Mouse (Mus musculus) Patski (cell line): ENCODE results near the gene Ldlrad3. TPM values are rescaled to one million over a fixed set of nuclear protein-coding genes. Genes with fewer than 3 reads are reported as not detected.

ENCODE experiments used
- ATAC-seq: fragments of 100-300 bp; one replicate; pipeline ENCODE4 v1.8.0; 2021
- CTCF ChIA-PET: fragments of 350-600 bp; sonication (Branson Sonifier 250); formaldehyde crosslinking; loops from one replicate; lab custom pipeline; 2022; ENCODE audit warnings: inconsistent platforms; lab: Charles Lee
- POLR2A ChIA-PET: fragments of 350-600 bp; sonication (Branson Sonifier 250); formaldehyde crosslinking; loops from one replicate; lab custom pipeline; 2022; ENCODE audit warnings: antibody characterized with exemption, inconsistent platforms; lab: Charles Lee
- DNase-seq: peaks from one replicate; pipeline ENCODE4 v3.0.0-alpha.2; 2011; ENCODE audit warnings: low read depth, low spot score
- H3K27me3 ChIP-seq: fragments of 371-371 bp; one replicate; pipeline ENCODE4 v1.5.1; 2021
- CTCF ChIP-seq: fragments of 100-300 bp; IDR thresholded peaks from one replicate; pipeline ENCODE4 v1.5.1; 2021
- in situ Hi-C: fragments of 300-500 bp; cut with MboI; formaldehyde crosslinking; loops from 3 replicates; pipeline ENCODE4 v1.11.1; 2018; ENCODE audit warnings: low pct_unique_long_range_greater_than_20kb, mixed read lengths
- polyA plus RNA-seq: library from polyadenylated mRNA; unstranded; gene quantifications from one replicate; pipeline ENCODE4 v1.2.3, GENCODE M21; 2021

The Ldlrad3 gene
- polyA plus RNA-seq, 1 experiment from 2014 or later, result 8.1 TPM

DNA sequence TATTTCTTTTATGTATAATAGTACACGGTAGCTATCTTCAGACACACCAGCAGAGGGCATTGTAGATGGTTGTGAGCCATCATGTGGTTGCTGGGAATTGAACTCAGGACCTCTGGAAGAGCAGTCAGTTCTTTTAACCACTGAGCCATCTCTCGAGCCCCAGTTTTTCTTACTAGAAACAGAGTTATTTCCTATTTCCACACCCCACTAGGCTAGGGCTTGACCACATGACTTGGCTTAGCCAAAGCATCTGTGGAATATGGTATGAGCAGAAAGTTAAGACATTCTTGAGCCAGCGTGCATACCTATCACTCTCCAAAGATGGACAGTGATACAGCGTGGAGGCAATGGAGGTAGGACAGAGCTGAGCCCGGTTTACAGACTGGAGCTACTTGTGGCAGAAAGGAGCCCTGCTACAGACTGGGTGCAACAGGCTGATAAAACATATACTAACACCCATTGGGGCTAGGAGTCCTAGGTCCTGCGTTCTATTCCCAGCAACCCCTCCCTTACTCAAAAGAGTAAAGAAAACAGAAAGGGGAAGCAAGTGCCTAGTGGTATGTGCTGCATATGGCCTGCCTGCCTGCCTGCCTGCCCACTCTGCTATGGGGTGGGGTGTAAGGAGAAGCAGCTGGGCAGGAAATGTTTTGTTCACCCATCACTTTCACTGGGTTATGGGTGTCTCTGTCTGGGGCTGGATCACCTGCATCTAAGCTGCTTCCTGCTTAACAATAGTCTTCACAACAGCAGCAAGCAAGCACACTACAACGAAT lies 147.1 kb downstream of the Ldlrad3 start:
- POLR2A ChIA-PET, result no interaction called here
- H3K27me3 ChIP-seq, result no peaks in the 10 kb centered on the region
- CTCF ChIA-PET, result interaction anchor here (0.9 to 2.8 kb wide), 3 partner anchors 8 to 38 kb away, joined by 3 to 8 read pairs (median 4); no protein-coding TSS in a partner anchor
- in situ Hi-C loops, result no loop called here
- DNase-seq (no peak), ATAC-seq (peak; percentile 23)
- no peak for TF ChIP-seq CTCF

DNA sequence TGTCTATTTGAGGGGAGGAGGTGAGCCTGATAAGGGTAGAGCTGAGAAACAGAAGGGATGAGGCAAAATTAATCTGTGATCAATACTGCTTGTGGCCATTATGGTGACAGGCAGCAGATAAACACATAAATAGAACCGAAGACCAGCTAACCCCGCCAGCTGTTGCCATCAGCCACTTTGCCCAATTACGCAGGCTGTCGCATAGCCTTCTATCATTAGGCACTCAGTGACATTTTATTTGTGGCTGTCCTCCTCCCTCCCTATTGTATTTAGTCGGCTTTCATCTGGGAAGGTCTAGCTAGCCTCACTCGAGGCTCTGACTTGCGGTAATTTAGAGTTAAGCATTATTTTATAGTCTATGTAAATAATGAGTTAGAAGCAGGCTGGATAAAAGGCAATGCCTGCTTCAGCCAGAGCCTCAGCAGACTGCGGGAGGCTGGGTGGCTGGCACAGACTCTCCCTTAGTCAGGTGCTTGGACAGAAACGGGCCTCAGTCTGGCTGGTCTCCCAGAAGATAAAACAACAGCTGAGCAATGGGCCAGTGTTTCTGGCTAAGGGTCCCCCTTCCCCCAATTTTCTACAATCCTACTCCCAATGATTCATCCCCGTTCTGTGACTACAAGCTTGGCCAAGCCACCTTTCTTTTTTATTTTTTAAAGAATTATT lies 147.8 kb downstream of the Ldlrad3 start:
- in situ Hi-C loops, result no loop called here
- POLR2A ChIA-PET, result no interaction called here
- CTCF ChIA-PET, result interaction anchor here (0.9 to 2.8 kb wide), 3 partner anchors 9 to 39 kb away, joined by 3 to 8 read pairs (median 4); no protein-coding TSS in a partner anchor
- ATAC-seq (no peak), DNase-seq (no peak)
- no peak for TF ChIP-seq CTCF
- no peaks in the 10 kb centered on the region for H3K27me3 ChIP-seq

DNA sequence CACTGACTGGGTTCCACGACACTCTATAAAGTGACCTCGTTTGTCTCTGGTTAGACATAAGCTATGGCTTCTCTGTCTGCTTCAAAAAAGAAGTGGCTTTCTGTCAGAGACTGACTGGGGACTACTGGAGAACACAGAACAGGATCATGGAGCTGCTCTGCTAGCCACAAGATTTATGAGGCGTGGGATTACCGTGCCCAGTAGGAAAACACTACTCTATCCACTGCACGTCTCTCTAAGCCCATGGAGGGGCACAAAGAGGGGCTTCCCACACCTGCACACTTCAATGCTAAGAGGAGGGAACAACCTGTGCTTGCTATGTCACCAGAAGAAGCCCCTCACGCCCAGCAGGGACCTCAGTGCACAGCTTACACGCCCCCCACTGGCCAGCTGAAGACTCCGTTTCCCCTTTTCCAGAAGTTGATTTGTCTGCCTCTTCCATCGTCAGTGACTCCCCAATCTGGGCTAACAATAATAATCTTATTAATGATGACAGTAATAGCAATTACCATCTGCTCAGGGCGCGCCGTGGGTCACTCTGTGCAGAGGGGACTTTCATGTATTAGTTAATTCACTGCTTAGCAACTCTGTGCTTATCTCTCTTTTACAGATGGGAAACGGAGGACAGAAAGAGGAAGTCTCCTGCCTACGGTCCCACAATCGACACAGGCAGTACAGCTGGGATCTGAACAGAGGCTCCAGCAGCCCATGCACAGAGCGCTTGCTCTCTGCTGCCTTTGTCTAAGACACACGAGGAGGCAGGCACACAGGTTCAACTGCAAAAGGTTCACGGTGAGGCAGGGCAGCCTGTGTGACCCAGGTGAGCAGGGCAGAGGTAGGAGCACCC lies 149.3 kb downstream of the Ldlrad3 start:
- no peak for TF ChIP-seq CTCF
- in situ Hi-C loops, result no loop called here
- DNase-seq (no peak), ATAC-seq (no peak)
- CTCF ChIA-PET, result interaction anchor here (2.8 kb wide), 1 partner anchor 11 kb away, joined by 8 read pairs; no protein-coding TSS in a partner anchor
- POLR2A ChIA-PET, result no interaction called here
- no peaks in the 10 kb centered on the region for H3K27me3 ChIP-seq

DNA sequence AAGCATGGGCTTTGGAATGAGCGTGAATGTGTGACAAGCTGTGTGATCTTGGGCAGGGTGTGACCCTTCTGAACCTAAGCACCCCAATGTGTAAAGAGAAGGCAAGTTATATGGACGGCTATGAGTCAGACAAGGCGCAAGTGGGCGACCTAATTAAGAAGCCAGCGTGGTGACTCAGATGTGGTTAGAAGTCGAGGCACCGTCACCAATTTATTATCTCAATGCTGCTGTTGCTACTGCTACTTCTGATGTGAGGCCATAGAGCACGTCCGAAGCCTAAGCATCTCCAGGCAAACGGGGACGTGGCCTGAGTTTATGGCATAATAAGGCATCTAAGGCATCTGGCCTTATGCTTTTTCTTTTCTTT lies 151.7 kb downstream of the Ldlrad3 start:
- ChIA-PET POLR2A (no interaction called here), CTCF (interaction anchor here (1.2 kb wide), 1 partner anchor 56 kb away, joined by 3 read pairs; no protein-coding TSS in a partner anchor)
- no peaks in the 10 kb centered on the region for H3K27me3 ChIP-seq
- DNase-seq (peak; percentile 65), ATAC-seq (peak; percentile 70)
- TF ChIP-seq CTCF, result no peak
- in situ Hi-C loops, result no loop called here

DNA sequence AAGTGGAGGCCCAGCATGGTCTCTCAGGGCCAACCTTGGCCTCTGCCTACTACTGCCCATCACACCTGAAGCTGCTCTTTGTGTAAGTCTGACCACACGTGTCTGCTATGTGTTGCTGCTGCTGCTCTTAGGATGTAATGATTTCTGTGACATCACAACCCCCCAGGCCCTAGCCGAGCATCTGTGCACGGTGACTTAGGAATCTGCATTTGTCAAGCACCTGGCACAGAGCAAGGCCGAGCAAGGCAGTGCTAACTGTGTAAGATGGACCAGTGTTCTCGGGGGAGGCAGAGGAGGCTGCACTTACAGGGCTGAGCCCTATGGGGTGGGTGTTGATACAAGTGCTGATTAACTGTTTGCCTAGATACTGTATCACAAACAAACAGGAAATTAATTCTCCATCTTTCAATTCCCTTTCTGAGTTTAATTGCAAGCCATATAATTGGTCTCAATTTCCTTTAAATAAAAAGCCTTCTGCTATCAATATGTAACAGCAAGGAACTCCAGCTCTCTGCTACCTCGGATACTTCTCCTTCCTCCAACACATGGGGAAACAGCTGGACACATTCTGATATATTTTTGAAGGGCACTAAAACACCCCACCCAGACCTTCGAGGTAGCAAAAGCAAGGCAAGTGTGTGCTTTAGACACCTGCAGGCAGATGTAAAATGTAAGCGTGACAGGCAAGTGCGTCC lies 152.2 kb downstream of the Ldlrad3 start:
- TF ChIP-seq CTCF, result no peak
- DNase-seq (no peak), ATAC-seq (no peak)
- ChIA-PET POLR2A (no interaction called here), CTCF (no interaction called here)
- in situ Hi-C loops, result no loop called here
- no peaks in the 10 kb centered on the region for H3K27me3 ChIP-seq

DNA sequence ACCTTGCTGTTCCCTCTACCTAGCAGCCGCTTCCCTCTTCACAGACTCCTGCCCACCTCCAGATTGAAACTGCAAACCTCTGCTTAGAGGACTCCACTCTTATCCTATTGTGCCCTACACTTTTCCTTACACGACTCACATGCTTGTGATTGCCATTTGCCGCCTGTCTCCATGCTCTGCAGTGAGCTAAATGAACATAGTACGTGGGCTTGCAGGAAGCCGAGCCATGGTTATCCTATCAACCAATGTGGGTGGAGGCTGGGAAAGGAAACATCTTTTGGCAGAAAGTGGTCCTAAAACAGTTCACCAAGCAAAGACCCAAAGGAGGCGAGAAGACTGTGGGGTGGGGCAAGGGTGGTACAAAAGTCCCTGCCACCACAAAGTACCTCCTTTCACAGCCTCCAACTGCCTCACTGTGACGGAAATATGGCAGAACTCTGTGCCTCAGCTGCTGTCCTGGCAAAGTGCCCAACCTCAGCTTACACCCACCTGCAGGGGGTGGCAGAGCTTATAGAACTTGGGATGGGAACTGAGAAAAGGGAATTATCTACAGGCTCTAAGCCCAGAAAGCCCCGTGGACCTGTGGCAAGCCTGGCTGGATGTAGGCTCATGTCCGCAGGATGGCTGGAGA lies 153.4 kb downstream of the Ldlrad3 start:
- POLR2A ChIA-PET, result no interaction called here
- no peak for TF ChIP-seq CTCF
- in situ Hi-C loops, result no loop called here
- no peak for DNase-seq
- H3K27me3 ChIP-seq, result no peaks in the 10 kb centered on the region
- CTCF ChIA-PET, result no interaction called here
- no peak for ATAC-seq

DNA sequence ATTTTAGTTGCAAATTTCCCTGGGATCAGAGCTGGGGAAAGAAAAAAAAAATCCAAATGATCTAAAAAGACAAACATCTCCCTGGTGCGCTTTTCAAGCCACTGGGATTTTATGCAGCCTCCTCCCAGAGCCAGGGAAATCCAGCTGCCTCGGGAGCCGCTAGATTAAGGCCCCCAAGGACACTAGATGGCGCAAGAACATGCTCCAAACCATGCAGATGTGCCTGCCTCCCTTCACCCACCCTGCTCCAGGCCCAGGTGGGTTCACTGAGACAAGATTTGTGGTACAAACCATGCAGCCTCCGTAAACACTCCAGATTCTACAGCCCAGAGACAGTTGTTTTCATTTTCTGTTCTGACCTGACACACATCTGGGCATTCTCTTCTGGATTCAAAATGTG lies 155.5 kb downstream of the Ldlrad3 start:
- ChIA-PET CTCF (interaction anchor here (1.3 to 1.6 kb wide), 3 partner anchors 11 to 60 kb away, joined by 3 to 4 read pairs (median 4); no protein-coding TSS in a partner anchor), POLR2A (no interaction called here)
- no peaks in the 10 kb centered on the region for H3K27me3 ChIP-seq
- no peak for ATAC-seq
- TF ChIP-seq CTCF, result peak; percentile 79
- no peak for DNase-seq
- in situ Hi-C loops, result no loop called here

DNA sequence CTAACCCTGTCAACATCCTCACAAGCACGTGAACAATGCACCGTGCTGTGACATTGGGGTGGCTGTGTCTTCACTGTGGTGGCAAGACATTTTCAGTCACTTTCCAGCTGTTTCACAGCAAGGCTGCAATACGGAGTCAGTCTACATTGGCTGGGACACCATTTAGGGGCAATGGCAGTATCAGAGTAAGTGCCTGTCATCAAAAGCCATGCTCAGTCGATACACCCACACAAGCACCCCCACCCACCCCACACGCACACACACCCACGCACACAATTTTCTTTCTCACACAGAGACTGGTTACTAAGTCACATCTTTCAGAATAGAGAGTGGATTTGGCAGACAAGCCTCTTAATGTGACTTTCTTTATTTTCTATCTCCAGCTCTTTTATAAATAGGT lies 156.0 kb downstream of the Ldlrad3 start:
- no peak for DNase-seq
- TF ChIP-seq CTCF, result no peak
- ATAC-seq, result no peak
- CTCF ChIA-PET, result interaction anchor here (1.3 to 1.6 kb wide), 3 partner anchors 11 to 61 kb away, joined by 3 to 4 read pairs (median 4); no protein-coding TSS in a partner anchor
- POLR2A ChIA-PET, result no interaction called here
- H3K27me3 ChIP-seq, result no peaks in the 10 kb centered on the region
- in situ Hi-C loops, result no loop called here

DNA sequence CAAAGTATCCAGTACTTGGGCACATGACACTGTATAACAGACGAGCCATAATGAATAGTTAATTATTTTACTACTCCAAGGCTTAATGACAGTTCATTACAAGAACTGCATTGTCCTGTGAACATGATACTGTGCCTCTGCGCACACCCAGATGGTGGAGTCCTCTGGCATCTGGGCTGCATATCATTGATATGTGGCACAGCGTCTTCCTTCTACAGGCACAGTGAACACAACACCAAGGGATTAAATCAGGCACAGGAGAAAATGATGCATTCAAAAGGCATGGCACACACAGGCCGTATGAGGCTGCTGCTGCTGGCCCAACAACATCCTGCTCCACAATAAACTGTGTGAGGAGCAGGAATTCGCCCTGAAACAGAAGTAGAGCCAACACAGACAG lies 156.5 kb downstream of the Ldlrad3 start:
- CTCF ChIA-PET, result interaction anchor here (1.5 kb wide), 1 partner anchor 61 kb away, joined by 4 read pairs; no protein-coding TSS in a partner anchor
- ATAC-seq (no peak), DNase-seq (no peak)
- POLR2A ChIA-PET, result no interaction called here
- in situ Hi-C loops, result no loop called here
- no peak for TF ChIP-seq CTCF
- no peaks in the 10 kb centered on the region for H3K27me3 ChIP-seq
